Mouse (Mus musculus) forelimb bud, embryonic 11.5 days (tissue): ENCODE results near the gene Gm21173.
"Not testable (repeated sequence)": the region's sequence is repeated elsewhere in the genome, so short reads cannot be mapped to it uniquely, and the experiment has no call there.

Experiments
- DNase-seq: peaks from one replicate; pipeline ENCODE4 v3.0.0-alpha.2; 2012; ENCODE audit warnings: low read depth, low spot score

Gene Gm21173

GRCm38 (mm10) chrY:76761300-76761699 lies at the start of gene Gm21173:
Gm21173 (plus strand) TSS chrY:76761600.
- DNase-seq: not testable (repeated sequence)
